Mouse (Mus musculus) layer of hippocampus, adult 8-10 months (tissue): ENCODE measurements at regions not wholly inside any gene's neighbourhood (a gene's known extent, or its start where the extent isn't known, plus 50 kb on each side); places are given as distances from the start of the nearest gene placed in this dataset.
"Not testable (repeated sequence)": the region's sequence is repeated elsewhere in the genome, so short reads cannot be mapped to it uniquely, and the experiment has no call there.

Source experiments
- DNase-seq, 2 experiments: peaks; one replicate each; pipeline ENCODE4 v3.0.0; 2022; ENCODE audit warnings: low spot score in 2 of 2

- DNase-seq: no peak
These were observed 77.4 kb downstream of the Tfpi2 start for GRCm38 (mm10) chr6:3911284-3911683.

- DNase-seq: no peak
These were observed 84.0 kb downstream of the Tfpi2 start for GRCm38 (mm10) chr6:3904704-3905103.

- not testable (repeated sequence) for DNase-seq
These were observed 111.3 kb upstream of the Calcr start for GRCm38 (mm10) chr6:3875816-3876215.

GRCm38 (mm10) chr6:3874826-3875225, 110.3 kb upstream of the Calcr start:
- DNase-seq: not testable (repeated sequence)

GRCm38 (mm10) chr6:3861046-3861445, 96.5 kb upstream of the Calcr start:
- DNase-seq: peak; percentile 29 to 44

GRCm38 (mm10) chr6:3860587-3860975, 96.1 kb upstream of the Calcr start:
- no peak for DNase-seq

GRCm38 (mm10) chr6:3859942-3860586, 95.5 kb upstream of the Calcr start:
- no peak for DNase-seq

GRCm38 (mm10) chr6:3850146-3850545, 85.6 kb upstream of the Calcr start:
- no peak for DNase-seq
